Mouse (Mus musculus) hindbrain, postnatal 0 days (tissue): ENCODE results near the gene Ssna1. TPM values are rescaled to one million over a fixed set of nuclear protein-coding genes. Genes with fewer than 3 reads are reported as not detected.

ENCODE experiments used
- ATAC-seq: fragments of 200-750 bp; cut with Nextera tagmentation; 2 replicates; pipeline ENCODE4 v1.8.0; 2017; ENCODE audit warnings: mild to moderate bottlenecking, moderate TSS enrichment, moderate library complexity
- DNase-seq: peaks from one replicate; pipeline ENCODE4 v3.0.0-alpha.2; 2015; ENCODE audit warnings: low spot score
- H3K27ac ChIP-seq: fragments of 300-500 bp; sonication (generic); 2 replicates; pipeline ENCODE4 v1.5.1; 2014; ENCODE audit warnings: mild to moderate bottlenecking
- H3K27me3 ChIP-seq: fragments of 300-500 bp; sonication (generic); 2 replicates; pipeline ENCODE4 v1.6.1; 2014; ENCODE audit warnings: low read length, mixed read lengths; ENCODE audit not compliant: insufficient read depth
- H3K36me3 ChIP-seq: fragments of 300-500 bp; sonication (generic); 2 replicates; pipeline ENCODE4 v1.6.1; 2014; ENCODE audit warnings: low read length, mixed read lengths; ENCODE audit not compliant: insufficient read depth
- H3K4me1 ChIP-seq: fragments of 300-500 bp; sonication (generic); 2 replicates; pipeline ENCODE4 v1.6.1; 2014; ENCODE audit warnings: antibody characterized with exemption, low read length, mixed read lengths; ENCODE audit not compliant: insufficient read depth
- H3K4me2 ChIP-seq: fragments of 300-500 bp; sonication (generic); 2 replicates; pipeline ENCODE4 v1.6.1; 2014; ENCODE audit warnings: low read depth, mild to moderate bottlenecking, low read length, moderate library complexity, mixed read lengths
- H3K4me3 ChIP-seq: fragments of 300-500 bp; sonication (generic); 2 replicates; pipeline ENCODE4 v1.5.1; 2014; ENCODE audit warnings: low read length
- H3K9ac ChIP-seq: fragments of 300-500 bp; sonication (generic); replicated peaks from 2 replicates; pipeline ENCODE4 v1.6.1; 2014; ENCODE audit warnings: mild to moderate bottlenecking, low read length, moderate library complexity, mixed read lengths
- H3K9me3 ChIP-seq: fragments of 300-500 bp; sonication (generic); 2 replicates; pipeline ENCODE4 v1.6.1; 2016; ENCODE audit warnings: low read length, mixed read lengths
- CTCF ChIP-seq: IDR thresholded peaks from 2 replicates; pipeline ENCODE4 v1.5.1; 2016; ENCODE audit warnings: antibody characterized with exemption, control low read depth, low read depth
- WGBS: fragments of 180-500 bp; shearing (Covaris S2); extraction: QIAGEN DNeasy Blood & Tissue Kit; methylation state at CpG from one replicate; pipeline ENCODE4 v1.1.7; 2014; 5-methylcytosine and 5-hydroxymethylcytosine counted together
- polyA plus RNA-seq: library from polyadenylated mRNA; unstranded; fragments of >200 nt; fragmentation: Nextera tagmentation; extraction: Ambion mirVana; gene quantifications from 2 replicates; pipeline ENCODE4 v1.2.1, GENCODE M21; 2015
- total RNA-seq: library from RNA; depleted of rRNA; stranded (reverse); fragments of >200 nt; gene quantifications from 2 replicates; pipeline ENCODE4 v1.2.3, GENCODE M21; 2014

Gene Ssna1
- total and polyA plus RNA-seq, 2 experiments from 2014 or later = 120 to 165 TPM

GRCm38 (mm10) chr2:25267241-25267640, 5.0 kb downstream of the Ssna1 start:
- Histone ChIP-seq H3K36me3 (peaks cover 23% of the 10 kb centered on the region; the same call in 1 of the 2 replicates), H3K4me2 (peak overlapping the region; percentile 76), H3K27ac (peak overlapping the region; percentile 81), H3K27me3 (no peaks in the 10 kb centered on the region), H3K4me1 (peaks cover 54% of the 10 kb centered on the region), H3K9ac (no peak overlapping the region), H3K4me3 (0 out of 2 replicates have a peak overlapping the region, but pooled peaks have one; percentile 60), H3K9me3 (no peaks in the 10 kb centered on the region)
- no peak for TF ChIP-seq CTCF
- no peak for ATAC-seq
- peak; percentile 58 for DNase-seq

- Histone ChIP-seq H3K27me3 (no peaks in the 10 kb centered on the region), H3K9me3 (no peaks in the 10 kb centered on the region), H3K9ac (peak overlapping the region; percentile 21), H3K4me3 (peak overlapping the region; percentile 60), H3K36me3 (peaks cover 23% of the 10 kb centered on the region; the same call in 1 of the 2 replicates), H3K4me1 (peaks cover 53% of the 10 kb centered on the region), H3K4me2 (peak overlapping the region; percentile 76), H3K27ac (peak overlapping the region; percentile 81)
- TF ChIP-seq CTCF = no peak
- ATAC-seq (no peak), DNase-seq (peak; percentile 49)
- whole genome bisulfite sequencing = 18% methylated on average over 2 of the region's 2 CpGs
These were observed 5.5 kb downstream of the Ssna1 start for GRCm38 (mm10) chr2:25266720-25267119.

- peak; percentile 80 for DNase-seq
- no peaks in the 10 kb centered on the region for H3K9me3 ChIP-seq
- peak overlapping the region; percentile 60 for H3K4me3 ChIP-seq
- H3K27ac ChIP-seq = peak overlapping the region; percentile 81
- TF ChIP-seq CTCF = no peak
- ATAC-seq = peak; percentile 13
- H3K4me1 ChIP-seq = peaks cover 47% of the 10 kb centered on the region
- no peaks in the 10 kb centered on the region for H3K27me3 ChIP-seq
- H3K4me2 ChIP-seq = peak overlapping the region; percentile 76
- peak overlapping the region; percentile 21 for H3K9ac ChIP-seq
- H3K36me3 ChIP-seq = peaks cover 23% of the 10 kb centered on the region; the same call in 1 of the 2 replicates
- WGBS = 40% methylated on average over 6 of the region's 6 CpGs
These were observed 6.2 kb downstream of the Ssna1 start for GRCm38 (mm10) chr2:25265897-25266656.

GRCm38 (mm10) chr2:25264851-25265250, 7.4 kb downstream of the Ssna1 start:
- Histone ChIP-seq H3K27ac (peak overlapping the region; percentile 81; the same call in 1 of the 2 replicates), H3K4me3 (peak overlapping the region; percentile 60), H3K4me1 (peaks cover 44% of the 10 kb centered on the region), H3K9ac (peak overlapping the region; percentile 66; the same call in 1 of the 2 replicates), H3K27me3 (no peaks in the 10 kb centered on the region), H3K4me2 (peak overlapping the region; percentile 76), H3K9me3 (no peaks in the 10 kb centered on the region), H3K36me3 (peaks cover 13% of the 10 kb centered on the region; the same call in 1 of the 2 replicates)
- no peak for ATAC-seq
- WGBS = 43% methylated on average over 3 of the region's 3 CpGs
- no peak for DNase-seq
- TF ChIP-seq CTCF = no peak

- peak overlapping the region; percentile 71; the same call in 1 of the 2 replicates for H3K27ac ChIP-seq
- H3K27me3 ChIP-seq = no peaks in the 10 kb centered on the region
- H3K4me2 ChIP-seq = peak overlapping the region; percentile 76
- no peaks in the 10 kb centered on the region for H3K9me3 ChIP-seq
- DNase-seq (no peak), ATAC-seq (no peak)
- peak overlapping the region; percentile 60 for H3K4me3 ChIP-seq
- WGBS = 71% methylated on average over 5 of the region's 5 CpGs
- no peak for TF ChIP-seq CTCF
- H3K9ac ChIP-seq = peak overlapping the region; percentile 66; the same call in 1 of the 2 replicates
- H3K4me1 ChIP-seq = peaks cover 44% of the 10 kb centered on the region
- peaks cover 8% of the 10 kb centered on the region; the same call in 1 of the 2 replicates for H3K36me3 ChIP-seq
These were observed 8.0 kb downstream of the Ssna1 start for GRCm38 (mm10) chr2:25264286-25264660.

- peak overlapping the region; percentile 71 for H3K27ac ChIP-seq
- H3K9ac ChIP-seq = peak overlapping the region; percentile 66
- DNase-seq = peak; percentile 37
- peak overlapping the region; percentile 60 for H3K4me3 ChIP-seq
- peaks cover 44% of the 10 kb centered on the region for H3K4me1 ChIP-seq
- ATAC-seq = no peak
- no peak for TF ChIP-seq CTCF
- peak overlapping the region; percentile 76 for H3K4me2 ChIP-seq
- WGBS = 13% methylated on average over 12 of the region's 12 CpGs
- peaks cover 2% of the 10 kb centered on the region; the same call in 1 of the 2 replicates for H3K36me3 ChIP-seq
- H3K9me3 ChIP-seq = no peaks in the 10 kb centered on the region
- H3K27me3 ChIP-seq = no peaks in the 10 kb centered on the region
These were observed 8.5 kb downstream of the Ssna1 start for GRCm38 (mm10) chr2:25263623-25264285.
